Mouse (Mus musculus) right cerebral cortex, postnatal 4 days (tissue): Measurements from ENCODE around the gene Supt3.

Experiments
- DNase-seq: peaks from one replicate; pipeline ENCODE4 v3.0.0-alpha.2; 2022

Gene Supt3

DNA sequence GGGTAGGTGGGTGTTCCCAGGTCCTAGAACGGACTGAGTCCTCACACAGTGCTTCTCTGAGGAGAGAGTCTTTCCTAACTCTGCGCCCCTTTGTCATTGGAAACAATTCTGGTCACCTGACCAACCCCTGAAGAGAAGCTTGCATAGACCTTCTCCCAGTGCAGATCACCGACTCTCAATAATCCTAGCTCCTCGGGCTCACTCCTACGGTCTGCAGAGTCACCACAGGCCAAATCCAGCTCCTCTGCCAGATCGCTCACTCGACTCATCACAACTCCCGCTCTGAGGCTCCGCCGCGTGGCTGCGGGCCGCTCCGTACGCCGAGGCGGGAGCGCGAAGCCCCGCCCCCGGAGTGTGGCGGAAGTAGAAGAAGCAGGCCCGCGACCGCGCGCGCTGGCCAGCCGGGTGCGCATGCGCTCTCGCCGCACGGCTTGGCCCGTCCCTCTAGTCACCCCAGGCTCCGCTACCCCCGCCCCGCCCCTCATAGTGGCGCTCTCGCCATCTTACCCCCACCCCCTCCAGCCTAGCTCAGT, at the start of gene Supt3:
Supt3 (plus strand) TSS at position 415 of the 533 bp plus-strand sequence.
- DNase-seq = peak; percentile 98

GRCm38 (mm10) chr17:44727675-44728074, 49.3 kb upstream of the Supt3 start:
- no peak for DNase-seq

DNA sequence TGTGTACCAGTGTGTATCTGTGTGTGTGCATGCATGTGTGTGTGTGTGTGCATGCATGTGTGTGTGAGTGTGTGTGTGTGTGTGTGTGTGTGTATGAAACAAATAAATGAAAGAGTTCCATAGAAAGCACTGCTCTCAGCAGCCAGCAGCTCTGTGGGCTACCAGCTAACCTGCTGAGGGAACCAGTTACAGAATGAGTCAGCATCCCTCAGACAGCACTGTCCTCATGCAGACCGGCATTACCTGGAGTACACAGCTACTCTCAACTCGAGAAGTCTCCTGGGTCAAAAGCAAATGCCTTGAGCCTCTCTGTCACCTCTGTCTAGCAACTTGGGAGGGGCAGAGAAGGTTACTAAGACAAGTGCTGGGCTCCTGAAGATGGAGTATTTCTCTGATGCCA, 48.5 kb upstream of the Supt3 start:
- DNase-seq = no peak

- DNase-seq = no peak
Measured at GRCm38 (mm10) chr17:44733544-44734310, 43.2 kb upstream of the Supt3 start.

- peak; percentile 40 for DNase-seq
Measured at GRCm38 (mm10) chr17:44734501-44735222, 42.3 kb upstream of the Supt3 start.

DNA sequence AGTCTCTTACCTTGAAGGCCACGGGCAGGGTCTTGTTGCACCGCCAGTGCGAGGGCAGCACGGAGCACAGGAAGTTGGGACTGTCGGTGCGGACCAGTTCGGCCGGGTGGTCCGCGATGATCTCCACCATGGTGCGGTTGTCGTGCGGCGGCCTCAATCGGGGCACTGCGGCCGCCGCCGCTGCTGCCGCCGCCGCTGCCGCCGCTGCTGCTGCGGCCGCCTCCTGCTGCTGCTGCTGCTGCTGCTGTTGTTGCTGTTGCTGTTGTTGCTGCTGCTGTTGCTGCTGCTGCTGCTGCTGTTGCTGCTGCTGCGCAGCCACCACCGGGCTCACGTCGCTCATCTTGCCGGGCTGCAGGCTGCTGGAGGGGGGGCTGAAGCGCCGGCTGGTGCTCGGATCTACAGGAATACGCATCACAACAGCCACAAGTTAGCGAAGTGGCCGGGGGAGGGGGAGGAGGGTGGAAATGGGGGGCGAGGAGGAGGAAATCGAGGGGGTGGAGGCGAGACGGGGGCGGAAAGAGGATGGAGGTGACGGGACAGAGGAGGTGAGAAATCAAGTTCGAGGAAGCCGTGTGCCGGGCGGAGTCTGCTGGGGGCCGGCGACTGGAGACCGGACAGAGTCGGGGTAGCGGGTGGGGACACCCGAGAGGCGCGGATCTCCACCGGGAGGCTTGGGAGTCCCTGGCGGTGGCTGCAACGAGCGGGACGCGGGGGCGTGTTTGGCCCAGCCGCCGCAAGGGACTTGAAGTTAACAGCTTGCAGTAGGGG, 41.5 kb upstream of the Supt3 start:
- DNase-seq = peak; percentile 31

DNA sequence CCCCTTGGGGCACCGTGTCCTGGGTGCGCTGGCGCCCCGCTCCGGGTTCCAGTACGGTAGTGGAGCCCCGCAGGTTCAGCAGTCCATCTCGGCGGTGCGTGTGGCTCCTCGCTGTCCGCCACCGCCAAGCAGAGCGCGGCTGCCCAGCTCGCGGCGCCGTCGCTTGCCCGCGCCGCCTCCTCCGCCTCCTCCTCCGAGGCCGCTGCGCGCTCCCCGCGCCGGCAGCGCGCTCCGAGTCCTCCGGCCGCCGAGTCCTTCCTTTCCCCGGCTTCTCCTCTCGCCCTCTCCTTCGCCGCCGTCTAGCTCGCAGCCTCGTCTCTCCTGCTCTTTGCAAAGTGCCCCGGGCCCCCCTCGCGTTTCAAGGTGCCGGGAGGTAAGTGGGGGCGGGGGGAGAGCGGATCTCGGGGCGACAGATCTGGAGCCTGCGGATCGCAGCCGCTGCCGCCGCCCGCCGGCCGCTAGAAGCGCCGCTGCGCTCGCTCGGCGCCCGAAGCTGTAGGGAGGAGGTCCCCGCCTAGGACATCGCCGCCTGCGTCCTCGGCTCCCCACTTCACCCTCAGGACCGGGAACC, 40.9 kb upstream of the Supt3 start:
- DNase-seq = peak; percentile 67

DNA sequence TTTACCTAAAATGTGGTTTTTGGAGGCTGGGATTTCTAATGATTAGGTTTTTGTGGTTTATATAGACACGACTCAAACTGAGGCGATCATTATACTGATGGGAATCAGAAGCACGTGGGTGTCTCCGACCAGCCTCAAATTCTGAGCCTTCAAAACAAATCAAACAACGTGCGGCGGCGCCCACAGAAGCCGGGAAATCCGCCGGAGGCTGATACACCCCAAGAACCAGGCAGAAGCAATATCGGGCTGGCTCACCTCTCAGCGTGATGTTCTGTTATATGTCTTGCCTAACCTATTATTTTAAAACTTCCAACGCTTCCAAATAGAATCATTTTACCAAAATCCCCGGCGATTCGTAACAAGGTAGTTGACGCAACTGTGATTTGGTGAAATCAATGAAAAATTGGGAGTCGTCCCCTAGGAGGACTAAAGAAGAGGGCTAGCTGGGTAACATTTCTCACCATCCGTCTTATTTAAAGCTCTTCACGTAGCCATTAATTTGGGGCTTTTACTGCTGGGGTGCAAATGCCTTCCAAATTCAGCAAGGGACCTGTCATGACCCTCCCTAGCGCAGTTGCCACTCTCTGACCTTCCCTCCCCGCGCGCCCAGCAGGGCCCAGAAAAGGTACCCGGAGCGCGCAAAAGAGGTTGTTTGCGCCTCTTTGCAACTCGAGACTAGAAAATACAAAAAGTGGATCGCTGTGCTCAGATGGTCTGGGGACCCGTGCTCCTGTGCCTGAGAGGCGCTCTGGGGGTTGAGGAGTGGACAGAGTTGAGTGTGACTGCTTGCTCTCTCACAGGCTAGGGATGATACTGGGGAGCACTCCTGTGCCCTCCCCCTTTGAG, 39.5 kb upstream of the Supt3 start:
- no peak for DNase-seq

- DNase-seq = no peak
Measured at GRCm38 (mm10) chr17:44738121-44738637, 38.8 kb upstream of the Supt3 start.

DNA sequence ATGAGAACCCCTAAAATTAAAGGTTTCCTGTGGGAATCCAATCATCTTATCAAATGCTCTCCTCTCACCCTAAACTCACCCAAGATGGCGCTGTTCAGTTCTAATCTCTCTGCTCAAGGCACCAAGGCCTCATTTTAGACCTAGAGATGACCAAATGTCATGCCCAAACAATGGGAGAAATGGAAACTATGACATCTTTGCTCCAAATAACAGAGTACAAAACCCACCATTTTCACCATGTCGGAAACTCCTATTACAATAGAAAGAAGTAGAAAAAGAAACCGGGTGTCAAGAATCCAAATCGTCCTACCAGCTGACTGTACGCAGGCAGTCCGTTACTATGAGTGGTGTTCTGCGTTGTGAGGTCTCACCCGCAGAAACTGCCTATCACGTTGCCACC, 34.7 kb upstream of the Supt3 start:
- DNase-seq = no peak

GRCm38 (mm10) chr17:44743780-44744179, 33.2 kb upstream of the Supt3 start:
- DNase-seq = no peak

DNA sequence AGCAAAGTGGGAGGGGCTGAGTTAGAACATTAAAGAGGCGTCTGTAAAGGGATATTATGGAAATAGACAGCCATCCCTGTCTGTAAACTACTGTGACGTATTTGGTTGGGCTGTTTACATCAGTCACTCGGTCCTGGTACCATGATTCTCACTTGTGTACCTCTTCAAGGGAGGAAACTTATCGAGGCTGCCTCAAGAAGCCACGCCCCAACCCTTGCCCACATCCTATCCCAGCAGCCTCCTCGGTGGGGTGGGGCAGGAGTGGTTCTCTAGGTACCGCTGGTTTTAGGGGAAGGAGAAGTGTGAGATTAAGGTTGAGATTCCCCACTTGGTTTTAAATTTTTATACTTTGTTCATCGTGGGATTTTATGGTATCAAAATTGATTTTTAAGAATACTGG, 31.6 kb upstream of the Supt3 start:
- no peak for DNase-seq

- no peak for DNase-seq
Measured at GRCm38 (mm10) chr17:44766318-44766717, 10.6 kb upstream of the Supt3 start.

DNA sequence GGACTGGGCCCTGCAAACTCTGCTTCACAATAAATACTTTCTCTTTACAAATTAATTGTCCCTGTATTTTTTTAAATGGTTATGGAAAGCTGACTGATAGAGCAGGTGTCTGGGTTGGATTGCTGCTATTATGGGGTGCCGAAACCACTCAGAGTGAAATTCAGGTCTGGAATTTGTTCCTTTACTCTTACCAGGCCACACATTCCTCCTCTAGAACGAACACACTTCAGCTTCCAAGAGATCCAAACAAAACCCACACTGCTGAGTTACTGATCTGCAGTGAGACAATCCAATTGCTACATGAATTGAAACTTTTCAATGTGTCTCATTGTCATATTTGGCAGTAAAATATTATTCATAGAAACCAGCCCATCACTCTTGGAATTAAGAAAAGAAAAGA, 10.0 kb upstream of the Supt3 start:
- DNase-seq = no peak

DNA sequence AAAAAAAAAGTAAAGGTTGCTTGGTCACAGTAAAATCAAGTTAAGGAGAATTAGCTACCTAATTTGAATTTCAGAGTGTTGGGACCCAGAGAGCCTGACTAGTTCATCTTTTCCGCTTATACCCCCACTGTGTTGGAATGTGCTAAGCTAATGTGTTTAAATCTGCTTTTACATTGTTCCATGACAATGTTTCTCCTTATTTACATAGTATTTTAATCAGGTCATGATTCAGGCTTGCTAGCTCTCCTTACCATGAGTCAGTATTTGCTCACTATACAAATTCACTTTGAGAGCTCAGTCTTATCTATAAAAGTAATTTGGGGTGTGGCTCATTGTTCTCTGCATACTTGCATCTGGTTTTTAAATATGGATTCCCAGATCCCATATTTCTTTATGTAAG, 9.6 kb upstream of the Supt3 start:
- DNase-seq = no peak

DNA sequence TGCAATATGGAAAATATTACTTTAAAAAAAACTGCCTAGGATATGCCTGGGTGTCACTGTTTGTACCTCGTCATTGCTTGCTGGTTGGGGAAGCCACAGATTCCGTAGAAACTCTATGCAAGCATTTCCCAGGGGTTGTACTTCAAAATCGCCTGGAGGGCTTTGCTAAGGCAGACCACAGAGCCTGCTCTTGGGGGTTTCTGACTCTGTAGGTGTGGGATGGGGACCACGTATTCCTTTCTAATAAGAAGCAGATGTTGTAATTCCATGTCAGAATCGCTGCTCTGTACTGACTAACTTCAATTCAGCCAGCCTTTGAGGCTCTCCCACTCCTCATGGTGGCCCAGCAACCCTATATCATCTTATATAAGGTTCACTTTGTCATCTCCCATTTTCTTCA, 8.4 kb upstream of the Supt3 start:
- DNase-seq = no peak

GRCm38 (mm10) chr17:44770871-44771270, 6.1 kb upstream of the Supt3 start:
- DNase-seq = no peak

GRCm38 (mm10) chr17:44772576-44772975, 4.4 kb upstream of the Supt3 start:
- DNase-seq = no peak

GRCm38 (mm10) chr17:44777337-44777804, 419 bp downstream of the Supt3 start:
- peak; percentile 73 for DNase-seq

DNA sequence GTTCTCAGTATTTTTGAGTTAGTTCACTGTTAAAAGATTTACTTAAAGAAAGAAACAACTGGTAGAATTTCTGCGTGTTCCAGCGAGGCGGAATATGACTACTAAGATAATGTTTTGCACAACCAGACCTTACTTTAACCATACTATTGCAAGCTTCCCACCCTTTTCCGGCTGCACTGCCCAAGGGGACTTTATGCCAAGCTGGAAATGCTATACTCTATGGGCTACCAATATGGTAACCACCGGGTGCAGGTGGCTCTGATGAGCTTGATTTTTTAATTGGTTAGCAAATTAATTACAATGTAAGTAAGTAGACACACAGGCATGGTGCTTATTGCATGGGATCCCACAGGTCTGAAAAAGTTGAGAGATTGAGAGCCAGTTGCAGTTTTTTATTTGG, 1.2 kb downstream of the Supt3 start:
- DNase-seq = no peak

- no peak for DNase-seq
Measured at GRCm38 (mm10) chr17:44780353-44780752, 3.4 kb downstream of the Supt3 start.

- no peak for DNase-seq
Measured at GRCm38 (mm10) chr17:44782366-44782765, 5.4 kb downstream of the Supt3 start.
